Mouse (Mus musculus): ENCODE measurements at regions not wholly inside any gene's neighbourhood (a gene's known extent, or its start where the extent isn't known, plus 50 kb on each side); places are given as distances from the start of the nearest gene placed in this dataset.
"Not testable (repeated sequence)": the region's sequence is repeated elsewhere in the genome, so short reads cannot be mapped to it uniquely, and the experiment has no call there.

- TF ChIP-seq CTCF (IDR thresholded peaks at IDR 0.05) = no peak
- Histone ChIP-seq H3K4me3 (peak overlapping the region; percentile 65), H3K27ac (peak overlapping the region; percentile 69)
- intact Hi-C loops (cut with DNase I) = loop anchor here (1.0 kb wide), 2 partner anchors 258 to 264 kb away; no protein-coding TSS in a partner anchor
- no peak for DNase-seq
Observed at GRCm38 (mm10) chr13:60479862-60480730, 121.7 kb upstream of the Dapk1 start.

- peak; percentile 44 for DNase-seq
- no peak for TF ChIP-seq CTCF (IDR thresholded peaks at IDR 0.05)
- peak overlapping the region; percentile 69 for H3K27ac ChIP-seq
- intact Hi-C loops (cut with DNase I) = no loop called here
- H3K4me3 ChIP-seq = peak overlapping the region; percentile 65
Observed at GRCm38 (mm10) chr13:60480731-60481431, 120.9 kb upstream of the Dapk1 start.

GRCm38 (mm10) chr13:60481451-60481850, 120.3 kb upstream of the Dapk1 start:
- 0 out of 2 replicates have a peak overlapping the region, but pooled peaks have one; percentile 69 for H3K27ac ChIP-seq
- DNase-seq; H3K4me3 ChIP-seq; intact Hi-C loops (cut with DNase I): not testable (repeated sequence)

GRCm38 (mm10) chr13:60481946-60482345, 119.8 kb upstream of the Dapk1 start:
- no peak overlapping the region for H3K4me3 ChIP-seq
- no peak for TF ChIP-seq CTCF (IDR thresholded peaks at IDR 0.05)
- intact Hi-C loops (cut with DNase I) = no loop called here
- no peak overlapping the region for H3K27ac ChIP-seq
- no peak for DNase-seq

GRCm38 (mm10) chr13:60486105-60486504, 115.6 kb upstream of the Dapk1 start:
- intact Hi-C loops (cut with DNase I) = no loop called here
- DNase-seq = peak; percentile 86
- TF ChIP-seq CTCF (IDR thresholded peaks at IDR 0.05) = no peak
- Histone ChIP-seq H3K27ac (peak overlapping the region; percentile 67), H3K4me3 (peak overlapping the region; percentile 26)

- intact Hi-C loops (cut with DNase I) = no loop called here
- Histone ChIP-seq H3K27ac (peak overlapping the region; percentile 93), H3K4me3 (no peak overlapping the region)
- TF ChIP-seq CTCF (IDR thresholded peaks at IDR 0.05) = peak; percentile 20
- DNase-seq = no peak
Observed at GRCm38 (mm10) chr13:60486871-60487270, 114.9 kb upstream of the Dapk1 start.

- intact Hi-C loops (cut with DNase I) = no loop called here
- peak; percentile 87 for DNase-seq
- no peak for TF ChIP-seq CTCF (IDR thresholded peaks at IDR 0.05)
- peak overlapping the region; percentile 44 for H3K4me3 ChIP-seq
- peak overlapping the region; percentile 93 for H3K27ac ChIP-seq
Observed at GRCm38 (mm10) chr13:60488131-60488883, 113.4 kb upstream of the Dapk1 start.

GRCm38 (mm10) chr13:60488884-60489265, 112.9 kb upstream of the Dapk1 start:
- peak overlapping the region; percentile 44 for H3K4me3 ChIP-seq
- intact Hi-C loops (cut with DNase I) = no loop called here
- peak overlapping the region; percentile 93 for H3K27ac ChIP-seq
- DNase-seq = no peak
- TF ChIP-seq CTCF (IDR thresholded peaks at IDR 0.05) = no peak

GRCm38 (mm10) chr13:60491948-60492464, 109.7 kb upstream of the Dapk1 start:
- no peak overlapping the region for H3K27ac ChIP-seq
- intact Hi-C loops (cut with DNase I) = loop anchor here (5.0 kb wide), 1 partner anchor 195 kb away; no protein-coding TSS in a partner anchor
- TF ChIP-seq CTCF (IDR thresholded peaks at IDR 0.05) = no peak
- no peak overlapping the region for H3K4me3 ChIP-seq
- no peak for DNase-seq

- Histone ChIP-seq H3K27ac (no peak overlapping the region), H3K4me3 (no peak overlapping the region)
- intact Hi-C loops (cut with DNase I) = loop anchor here (5.0 kb wide), 1 partner anchor 193 kb away; no protein-coding TSS in a partner anchor
- no peak for DNase-seq
- no peak for TF ChIP-seq CTCF (IDR thresholded peaks at IDR 0.05)
Observed at GRCm38 (mm10) chr13:60493836-60494235, 107.9 kb upstream of the Dapk1 start.

GRCm38 (mm10) chr13:60497714-60498400, 103.9 kb upstream of the Dapk1 start:
- DNase-seq = peak; percentile 64
- intact Hi-C loops (cut with DNase I) = no loop called here
- H3K4me3 ChIP-seq = peak overlapping the region; percentile 17
- no peak for TF ChIP-seq CTCF (IDR thresholded peaks at IDR 0.05)
- peak overlapping the region; percentile 68 for H3K27ac ChIP-seq

- DNase-seq = no peak
- intact Hi-C loops (cut with DNase I) = no loop called here
- no peak overlapping the region for H3K4me3 ChIP-seq
- TF ChIP-seq CTCF (IDR thresholded peaks at IDR 0.05) = no peak
- H3K27ac ChIP-seq = no peak overlapping the region
Observed at GRCm38 (mm10) chr13:60504196-60504595, 97.6 kb upstream of the Dapk1 start.
